ENCODE assay signal across 30 mouse cellular contexts in the genomic region with DNA sequence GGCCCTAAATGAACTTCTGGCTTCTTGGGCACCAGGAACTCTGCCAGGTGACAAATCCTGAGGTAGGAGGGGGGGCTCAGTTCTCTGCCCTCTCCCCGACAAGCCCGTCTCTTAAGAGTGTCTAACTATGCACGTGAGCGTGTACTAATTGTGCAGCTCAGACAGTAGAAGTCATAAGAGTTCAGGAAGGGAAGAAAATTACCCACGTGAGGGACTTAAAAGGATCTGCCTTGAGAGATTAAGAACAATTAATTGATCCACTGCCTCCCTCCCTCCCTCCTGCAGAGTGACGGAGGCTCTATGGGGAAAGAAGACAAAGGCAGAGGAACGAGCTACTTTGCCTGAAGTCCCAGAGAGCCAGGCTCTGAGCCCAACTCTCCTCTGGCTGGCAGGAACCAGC. TPM values are rescaled to one million over a fixed set of nuclear protein-coding genes. Genes with fewer than 3 reads are reported as not detected.
A peak's percentile ranks its signal among the peaks of the same experiment; 100 is the strongest.
DNase-seq lines count a peak whose midpoint lies in the region; ATAC-seq and TF ChIP-seq lines count a peak whose summit lies in the region.
"Had no signal": no experiment of that assay in that cellular context is flagged by ENCODE, and none has a peak within 500 bp of the region (broad histone marks: within the 10 kb centered on the region; RNA-seq: fewer than 3 reads in every experiment).

No protein-coding gene starts in this region.

- peaks cover 4% of the 10 kb centered on the region; the same call in 1 of the 2 replicates for H3K36me3 ChIP-seq in neural tube, embryonic 14.5 days (ENCODE audit: control insufficient read depth, insufficient read depth, low read length)
- H3K36me3 ChIP-seq in neural tube, embryonic 15.5 days: peaks cover 6% of the 10 kb centered on the region; the same call in 1 of the 2 replicates
- H3K36me3 ChIP-seq in forebrain, postnatal 0 days (ENCODE audit: insufficient read depth): peaks cover 7% of the 10 kb centered on the region

- H3K9me3 ChIP-seq in neural tube, embryonic 14.5 days (ENCODE audit: control insufficient read depth, low read length): no peaks in the 10 kb centered on the region
- no peaks in the 10 kb centered on the region for H3K9me3 ChIP-seq in neural tube, embryonic 15.5 days (replicated peaks)
- no peaks in the 10 kb centered on the region for H3K9me3 ChIP-seq in forebrain, postnatal 0 days (ENCODE audit: low read length)
- H3K9me3 ChIP-seq: heart, embryonic 10.5 days; heart, embryonic 15.5 days; hindbrain, embryonic 13.5 days; liver, embryonic 13.5 days; megakaryocyte, embryonic 14.5 days; midbrain, embryonic 13.5 days had no signal

- no peak overlapping the region for H3K9ac ChIP-seq in neural tube, embryonic 14.5 days (replicated peaks; ENCODE audit: low read depth, low read length)
- no peak overlapping the region for H3K9ac ChIP-seq in neural tube, embryonic 15.5 days (replicated peaks)
- no peak overlapping the region for H3K9ac ChIP-seq in forebrain, postnatal 0 days
- H3K9ac ChIP-seq: heart, embryonic 15.5 days; hindbrain, embryonic 13.5 days; liver, embryonic 13.5 days; midbrain, embryonic 13.5 days had no signal

- intact Hi-C loops in gastrocnemius, adult 2 months (cut with DNase I): no loop called here
- intact Hi-C loops in left cerebral cortex, postnatal 14 days (cut with DNase I): no loop called here

- TF ChIP-seq CTCF in gastrocnemius, adult 2 months (IDR thresholded peaks at IDR 0.05): no peak
- no peak for TF ChIP-seq CTCF in forebrain, postnatal 0 days (IDR thresholded peaks at IDR 0.05; ENCODE audit: low read depth)

- no peaks in the 10 kb centered on the region for H3K4me1 ChIP-seq in neural tube, embryonic 14.5 days (ENCODE audit: control insufficient read depth, insufficient read depth, low read length)
- peaks cover 8% of the 10 kb centered on the region for H3K4me1 ChIP-seq in neural tube, embryonic 15.5 days
- no peaks in the 10 kb centered on the region for H3K4me1 ChIP-seq in forebrain, postnatal 0 days (ENCODE audit: insufficient read depth)
- H3K4me1 ChIP-seq: heart, embryonic 10.5 days; heart, embryonic 15.5 days; liver, embryonic 13.5 days; megakaryocyte, embryonic 14.5 days had no signal

- H3K27ac ChIP-seq in gastrocnemius, adult 2 months: no peak overlapping the region
- H3K27ac ChIP-seq in neural tube, embryonic 14.5 days (ENCODE audit: low read depth, low read length): no peak overlapping the region
- H3K27ac ChIP-seq in neural tube, embryonic 15.5 days (replicated peaks): no peak overlapping the region
- H3K27ac ChIP-seq in forebrain, postnatal 0 days (ENCODE audit: low read depth, low read length): 0 out of 2 replicates have a peak overlapping the region, but pooled peaks have one; percentile 21
- H3K27ac ChIP-seq: heart, embryonic 10.5 days; heart, embryonic 15.5 days; hindbrain, embryonic 13.5 days; layer of hippocampus, adult 2 months; liver, embryonic 13.5 days; midbrain, embryonic 13.5 days had no signal

- 47% methylated on average over 7 of the region's 7 CpGs for WGBS in neural tube, embryonic 14.5 days
- 56% methylated on average over 7 of the region's 7 CpGs for WGBS in neural tube, embryonic 15.5 days
- 19% methylated on average over 7 of the region's 7 CpGs for WGBS in forebrain, postnatal 0 days

- H3K4me3 ChIP-seq in gastrocnemius, adult 2 months: no peak overlapping the region
- no peak overlapping the region for H3K4me3 ChIP-seq in neural tube, embryonic 14.5 days (ENCODE audit: low read depth, low read length)
- no peak overlapping the region for H3K4me3 ChIP-seq in neural tube, embryonic 15.5 days (replicated peaks)
- no peak overlapping the region for H3K4me3 ChIP-seq in forebrain, postnatal 0 days (ENCODE audit: low read depth, low read length)
- H3K4me3 ChIP-seq: heart, embryonic 10.5 days; heart, embryonic 15.5 days; hindbrain, embryonic 13.5 days; layer of hippocampus, adult 2 months; liver, embryonic 13.5 days; megakaryocyte, embryonic 14.5 days; midbrain, embryonic 13.5 days had no signal

- no peaks in the 10 kb centered on the region for H3K27me3 ChIP-seq in neural tube, embryonic 14.5 days (ENCODE audit: control insufficient read depth, insufficient read depth, low read length)
- H3K27me3 ChIP-seq in neural tube, embryonic 15.5 days (replicated peaks): no peaks in the 10 kb centered on the region
- no peaks in the 10 kb centered on the region for H3K27me3 ChIP-seq in forebrain, postnatal 0 days (ENCODE audit: insufficient read depth, low read length)
- H3K27me3 ChIP-seq: heart, embryonic 15.5 days; hindbrain, embryonic 13.5 days; liver, embryonic 13.5 days; megakaryocyte, embryonic 14.5 days; midbrain, embryonic 13.5 days had no signal

- no peak overlapping the region for H3K4me2 ChIP-seq in neural tube, embryonic 14.5 days (ENCODE audit: low read depth, low read length)
- H3K4me2 ChIP-seq in neural tube, embryonic 15.5 days: no peak overlapping the region
- no peak overlapping the region for H3K4me2 ChIP-seq in forebrain, postnatal 0 days (ENCODE audit: low read depth)
- H3K4me2 ChIP-seq: heart, embryonic 15.5 days; hindbrain, embryonic 13.5 days; liver, embryonic 13.5 days; midbrain, embryonic 13.5 days had no signal

- ATAC-seq in neural tube, embryonic 14.5 days (ENCODE audit: low read depth): peak; percentile 50; the same call in 1 of the 2 replicates
- ATAC-seq in neural tube, embryonic 15.5 days (ENCODE audit: low FRiP score): no peak
- ATAC-seq in forebrain, postnatal 0 days: peak; percentile 83; the same call in 1 of the 2 replicates
- ATAC-seq: lung, postnatal 0 days had no signal

- DNase-seq in gastrocnemius, adult 2 months: peak; percentile 3
- DNase-seq in gastrocnemius, postnatal 10 days: no peak
- DNase-seq in forebrain, postnatal 0 days: no peak
- no peak for DNase-seq in left cerebral cortex, postnatal 14 days (ENCODE audit: low spot score in 2 of 2)
- no peak for DNase-seq in layer of hippocampus, postnatal 36 days
- DNase-seq: adrenal gland, adult 8-10 months; B cell, adult 2 months; cerebellum, adult 8-10 months; cerebellum, postnatal 25 days; gastrocnemius, postnatal 25 days; heart, adult 11 months; heart, postnatal 36 days; kidney, adult 2 months; kidney, postnatal 36 days; left cerebral cortex, postnatal 4 days; liver, embryonic 13.5 days; lung, adult 18-20 months; lung, postnatal 4 days; right cerebral cortex, postnatal 25 days; thymus, postnatal 14 days had no signal

RNA-seq across cellular contexts. Expression of gene Pdia5, which starts 31.1 kb away (rescaled TPM):
- total RNA-seq in gastrocnemius, adult 2 months (2021): 1 to 10 TPM; 1.2 to 2.5 TPM
- total RNA-seq in gastrocnemius, postnatal 10 days (2021): 10 to 100 TPM in 1 of 2 experiments, 1 to 10 TPM in 1; 7.5 to 12.4 TPM
- polyA plus RNA-seq in neural tube, embryonic 14.5 days (2014; fragmentation: Nextera tagmentation; extraction: Ambion mirVana): 3.2 and 7.4 TPM in 2 replicates
- 15.2 and 19.6 TPM in 2 replicates for polyA plus RNA-seq in neural tube, embryonic 15.5 days (2015; fragmentation: Nextera tagmentation; extraction: Ambion mirVana)
- 1.6 and 2.5 TPM in 2 replicates for total RNA-seq in forebrain, postnatal 0 days (2014; rRNA removed)
- polyA plus RNA-seq in forebrain, postnatal 0 days (2015; fragmentation: Nextera tagmentation; extraction: Ambion mirVana): 8.7 and 8.8 TPM in 2 replicates
- 1 to 10 TPM; 3.8 to 4.3 TPM for total RNA-seq in left cerebral cortex, postnatal 14 days (2021)
- 1 to 10 TPM; 3.1 to 4.7 TPM for total RNA-seq in layer of hippocampus, postnatal 36 days (2021)
- total RNA-seq: monocyte, adult 5-6 weeks had no signal
